Mouse (Mus musculus): ENCODE data around the gene Tanc1.

DNA sequence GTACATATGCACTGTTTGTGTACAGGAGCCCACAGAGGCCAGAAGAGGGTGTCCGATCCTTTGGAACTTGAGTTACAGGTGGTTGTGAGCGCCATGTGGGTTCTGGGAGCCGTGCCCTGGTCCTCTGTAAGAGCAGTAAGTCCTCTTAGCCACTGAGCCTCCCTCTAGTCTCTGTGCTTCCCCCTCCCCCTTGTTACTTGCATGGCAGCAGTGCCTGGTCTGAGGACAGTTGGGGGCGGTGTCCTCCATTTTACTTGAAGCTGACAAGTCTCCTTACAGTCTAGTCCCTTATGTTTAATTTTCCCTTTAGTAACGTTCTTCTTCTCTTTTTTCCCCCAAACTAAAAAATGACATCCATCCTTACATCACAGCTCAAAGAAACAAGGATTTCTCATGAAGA, 8.8 kb downstream of the Tanc1 start:
- TF ChIP-seq CTCF (IDR thresholded peaks at IDR 0.05) (no peak), POLR2A (IDR thresholded peaks at IDR 0.05; ENCODE audit: insufficient read depth, low read depth, low read length) (no peak)
